Mouse (Mus musculus) splenic B cell, adult 2 months (primary cell): Measurements from ENCODE around the gene Xpo1.

Source experiments
- DNase-seq: peaks from one replicate; pipeline ENCODE4 v3.0.0-alpha.2; 2011; ENCODE audit warnings: low read depth, low spot score
- H3K27me3 ChIP-seq: 2 replicates; pipeline ENCODE4 v1.6.1; 2012; ENCODE audit warnings: mild to moderate bottlenecking, low read length, moderate library complexity, mixed read lengths; ENCODE audit not compliant: control insufficient read depth, poor library complexity, insufficient read depth, severe bottlenecking
- H3K36me3 ChIP-seq: 2 replicates; pipeline ENCODE4 v1.6.1; 2012; ENCODE audit warnings: mild to moderate bottlenecking, low read length, moderate library complexity, mixed read lengths; ENCODE audit not compliant: control insufficient read depth, poor library complexity, insufficient read depth, severe bottlenecking

The Xpo1 gene

DNA sequence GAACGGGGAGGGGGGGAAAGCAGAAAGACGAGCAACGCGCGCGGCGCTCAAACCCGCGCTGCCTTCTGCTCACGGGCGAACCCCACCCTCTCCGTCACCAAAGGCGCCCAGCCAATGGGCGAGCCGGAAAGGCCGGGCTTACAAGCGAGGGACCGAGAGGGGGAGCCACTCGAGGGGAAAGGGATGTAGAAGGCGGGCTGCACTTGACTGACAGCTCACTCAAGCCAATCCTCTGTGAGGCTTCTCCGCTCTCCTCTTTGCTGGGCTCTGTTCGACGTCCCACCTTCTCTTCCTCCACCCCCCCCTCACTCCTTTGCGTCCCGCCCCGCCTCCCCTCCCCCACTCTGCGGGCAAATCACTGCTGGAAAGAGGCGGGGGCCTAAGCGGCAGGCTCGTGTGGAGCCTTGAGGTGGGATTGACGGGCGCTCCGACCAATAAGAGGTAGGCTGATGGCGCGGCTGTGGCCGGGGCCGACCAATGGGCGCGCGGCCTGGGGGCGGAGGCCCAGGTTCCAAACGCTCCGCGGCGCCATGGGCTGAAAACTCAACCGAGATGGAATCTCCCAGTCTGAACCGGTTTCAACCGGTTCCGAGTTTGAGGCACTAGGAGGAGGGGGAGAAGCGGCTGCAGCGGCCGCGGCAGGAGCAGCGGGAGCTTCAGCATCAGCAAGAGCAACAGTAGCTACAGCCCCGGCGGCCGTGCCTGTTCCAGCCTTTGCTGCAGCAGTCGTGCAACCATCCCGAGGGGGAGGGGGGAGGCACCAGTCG is at the start of gene Xpo1:
TSS of gene Xpo1 (plus strand) at position 615 of the 767 bp plus-strand sequence.
- DNase-seq = peak; percentile 100
- H3K36me3 ChIP-seq = no peaks in the 10 kb centered on the region
- no peaks in the 10 kb centered on the region for H3K27me3 ChIP-seq

DNA sequence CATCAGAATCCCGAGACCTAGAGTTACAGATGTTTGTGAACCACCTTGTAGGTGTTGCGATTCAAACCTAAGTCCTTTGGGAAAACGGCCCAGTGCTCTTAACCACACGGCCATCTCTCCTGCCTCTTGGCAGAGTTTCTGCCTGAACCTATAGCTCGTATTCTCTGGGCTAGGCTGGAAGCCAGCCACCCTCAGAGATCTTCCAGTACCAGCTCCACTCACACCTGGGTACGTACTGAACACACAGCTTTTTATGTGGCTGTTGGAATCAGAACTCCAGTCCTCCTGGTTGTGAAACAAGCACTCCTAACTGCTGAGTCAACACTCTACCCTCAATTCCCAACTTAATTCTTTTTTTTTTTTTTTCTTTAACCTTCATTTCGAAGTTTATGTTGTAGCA is 46.1 kb upstream of the Xpo1 start:
- no peaks in the 10 kb centered on the region for H3K36me3 ChIP-seq
- no peaks in the 10 kb centered on the region for H3K27me3 ChIP-seq
- no peak for DNase-seq

DNA sequence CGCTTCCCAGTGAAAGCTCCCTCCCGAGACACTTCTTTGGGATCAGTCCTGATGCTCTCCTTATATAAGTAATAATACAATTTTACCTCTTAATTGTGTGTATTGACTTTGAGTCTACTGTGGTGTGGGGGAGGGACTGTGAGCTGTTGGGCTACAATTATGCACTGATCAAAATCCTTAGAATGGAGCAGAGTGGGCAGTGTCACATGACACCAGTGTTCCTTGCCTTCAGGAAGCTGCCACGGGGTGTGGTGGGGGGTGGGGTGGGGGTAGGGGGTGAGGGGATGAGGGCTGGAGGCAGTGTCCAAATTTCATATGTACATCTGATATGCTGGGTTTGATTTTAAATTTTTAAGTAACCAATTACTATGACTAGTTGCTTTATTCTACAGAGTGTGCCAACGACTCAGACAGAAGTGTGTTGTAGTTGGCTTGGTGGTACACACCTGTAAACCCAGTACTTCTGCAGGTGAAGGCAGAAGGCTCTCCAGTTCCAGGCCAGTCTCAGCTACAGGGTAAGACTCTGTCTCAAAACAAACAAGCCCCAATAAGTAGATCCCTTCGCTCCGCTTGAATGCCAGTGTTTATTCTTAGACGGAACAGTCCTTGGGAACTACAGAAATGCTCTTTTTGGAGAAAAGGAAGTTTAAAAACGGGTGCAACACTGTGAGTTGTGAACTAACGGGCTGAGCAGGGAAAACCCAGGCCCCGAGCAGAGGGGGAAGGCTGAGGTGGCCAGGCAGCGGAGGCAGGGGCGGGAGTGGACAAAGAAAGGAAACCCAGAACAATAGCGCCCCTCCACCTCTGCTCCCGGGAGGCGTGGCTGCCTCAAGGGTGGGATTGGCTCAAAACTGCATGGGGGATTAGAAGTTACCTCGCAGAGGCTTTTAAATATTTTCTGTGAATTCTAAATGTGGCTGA is 45.0 kb upstream of the Xpo1 start:
- no peaks in the 10 kb centered on the region for H3K36me3 ChIP-seq
- DNase-seq = no peak
- H3K27me3 ChIP-seq = no peaks in the 10 kb centered on the region

DNA sequence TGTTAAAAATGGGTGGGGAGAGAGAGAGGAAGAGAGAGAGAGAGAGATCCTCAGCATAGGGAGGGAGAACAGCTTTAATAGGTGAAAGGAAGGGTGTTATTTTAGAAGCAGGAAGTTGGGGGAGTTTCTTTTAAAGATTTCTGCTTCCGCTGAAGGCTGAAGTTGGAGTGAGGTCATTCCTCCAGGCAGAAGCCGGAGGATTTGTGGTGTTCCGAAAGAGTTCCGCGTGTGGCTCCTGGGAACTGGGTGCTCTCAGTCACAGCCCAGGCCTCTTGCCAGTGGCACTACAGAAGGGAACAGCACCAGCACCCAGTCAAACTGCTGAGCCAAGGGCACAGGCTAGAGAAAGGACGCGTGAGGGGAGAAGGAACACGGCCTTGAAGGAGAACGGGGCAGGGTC is 38.4 kb upstream of the Xpo1 start:
- no peak for DNase-seq
- no peaks in the 10 kb centered on the region; the same call in 1 of the 2 replicates for H3K27me3 ChIP-seq
- H3K36me3 ChIP-seq = no peaks in the 10 kb centered on the region

DNA sequence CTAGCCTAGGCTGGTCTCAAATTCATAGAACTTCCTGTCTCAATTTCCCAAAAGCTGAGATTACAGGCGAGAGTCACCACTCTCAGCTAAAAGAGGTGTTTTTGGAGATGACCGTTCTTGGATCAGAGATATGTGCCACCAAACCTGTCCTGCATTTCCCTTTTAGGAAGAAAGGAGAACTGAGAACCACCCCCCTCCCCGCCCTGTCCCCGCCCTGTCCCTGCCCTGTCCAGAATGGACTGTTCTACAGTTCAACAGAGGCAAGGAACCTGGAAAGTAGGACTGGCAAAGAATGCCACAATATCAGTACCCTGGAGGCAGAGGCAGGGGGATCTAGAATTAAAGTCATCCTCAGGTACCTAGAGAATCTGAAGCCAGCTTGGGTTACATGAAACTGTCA is 19.8 kb upstream of the Xpo1 start:
- Histone ChIP-seq H3K36me3 (no peaks in the 10 kb centered on the region), H3K27me3 (no peaks in the 10 kb centered on the region)
- DNase-seq = peak; percentile 10

DNA sequence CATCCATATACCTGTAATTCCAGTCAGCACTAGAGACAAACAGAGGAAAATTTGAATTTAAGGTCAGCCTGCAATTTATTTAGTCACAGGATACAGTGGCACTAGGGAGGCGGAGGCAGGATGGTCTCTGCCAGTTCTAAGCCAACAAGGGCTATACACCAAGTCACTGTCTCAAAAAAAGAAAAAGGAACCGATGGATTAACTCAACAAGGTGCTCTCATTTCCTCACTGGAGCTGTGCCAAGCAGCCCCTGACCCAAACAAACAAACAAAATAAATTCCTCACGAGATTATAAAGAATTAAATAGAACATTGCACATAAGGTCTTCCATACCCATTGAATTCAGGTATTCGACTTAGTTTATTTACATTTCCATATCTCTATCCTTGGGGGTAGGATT is 1.9 kb upstream of the Xpo1 start:
- no peak for DNase-seq
- Histone ChIP-seq H3K27me3 (no peaks in the 10 kb centered on the region), H3K36me3 (no peaks in the 10 kb centered on the region)

DNA sequence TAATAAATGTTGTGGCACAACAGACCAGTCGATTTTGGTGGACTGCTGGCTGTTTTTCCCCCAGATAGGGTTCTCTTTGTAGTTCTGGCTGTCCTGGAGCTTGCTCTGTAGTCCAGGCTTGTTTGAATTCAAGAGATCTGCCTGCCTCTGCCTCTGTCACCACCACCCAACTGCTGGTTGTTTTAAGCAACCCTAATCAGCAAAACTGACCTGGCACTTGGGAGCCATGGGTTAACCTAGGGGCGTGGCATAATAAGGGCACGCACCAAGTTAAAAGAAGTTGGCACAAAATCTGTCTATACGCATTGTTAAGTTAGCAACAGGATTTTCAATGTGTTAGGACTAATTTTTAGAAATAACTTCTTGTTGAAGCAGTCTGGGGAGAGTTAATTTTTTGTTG is 1.3 kb upstream of the Xpo1 start:
- Histone ChIP-seq H3K27me3 (no peaks in the 10 kb centered on the region), H3K36me3 (no peaks in the 10 kb centered on the region)
- peak; percentile 8 for DNase-seq

DNA sequence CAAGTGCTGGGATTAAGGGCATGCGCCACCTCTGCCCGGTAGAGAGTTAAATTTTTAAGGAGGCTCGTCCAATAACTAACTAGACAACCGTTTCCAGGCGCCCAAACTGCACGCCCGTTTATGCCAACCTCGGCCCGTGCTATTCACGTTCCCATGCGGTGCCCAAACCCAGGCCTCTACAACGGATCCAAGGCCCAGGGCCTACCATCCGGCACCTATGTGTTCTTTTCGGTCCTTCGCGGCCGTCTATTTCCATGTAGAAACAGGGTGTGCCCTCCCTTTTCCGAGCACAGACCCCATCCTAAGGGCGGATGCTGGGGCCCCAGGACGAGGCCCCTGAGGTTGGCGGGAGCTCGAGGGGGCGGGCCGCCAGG is 801 bp upstream of the Xpo1 start:
- Histone ChIP-seq H3K36me3 (no peaks in the 10 kb centered on the region), H3K27me3 (no peaks in the 10 kb centered on the region)
- DNase-seq = no peak

DNA sequence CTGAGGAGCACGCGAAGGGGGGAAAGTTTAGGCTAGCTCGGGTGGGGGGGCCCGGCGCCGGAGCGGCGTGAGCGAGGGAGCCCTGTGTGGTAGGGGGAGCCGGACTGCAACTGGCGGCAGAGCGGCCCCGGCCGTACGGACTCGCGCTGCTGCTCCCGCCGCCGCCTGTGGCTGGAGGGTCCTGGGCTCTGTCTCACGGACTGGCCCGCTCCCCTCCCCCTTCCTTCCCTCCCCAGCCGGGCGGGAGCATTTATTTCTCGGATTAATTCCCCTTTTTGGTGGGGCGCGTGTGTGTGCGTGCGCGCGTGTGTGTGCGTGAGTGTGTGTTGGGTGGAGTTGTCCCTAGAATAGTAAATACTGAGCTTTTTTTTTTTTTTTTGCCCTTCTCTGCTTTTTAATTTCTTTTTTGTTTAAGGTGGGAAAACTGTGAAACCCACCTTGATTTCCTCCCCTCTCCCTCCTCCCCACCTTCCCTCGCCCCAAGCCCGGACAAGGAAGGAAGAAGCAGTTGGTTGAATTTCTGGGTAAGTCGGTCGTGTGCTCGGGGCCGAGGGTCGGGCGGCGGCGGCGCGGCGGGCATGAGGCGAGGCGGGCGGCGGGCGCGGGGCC is 457 bp downstream of the Xpo1 start:
- DNase-seq = no peak
- no peaks in the 10 kb centered on the region for H3K36me3 ChIP-seq

DNA sequence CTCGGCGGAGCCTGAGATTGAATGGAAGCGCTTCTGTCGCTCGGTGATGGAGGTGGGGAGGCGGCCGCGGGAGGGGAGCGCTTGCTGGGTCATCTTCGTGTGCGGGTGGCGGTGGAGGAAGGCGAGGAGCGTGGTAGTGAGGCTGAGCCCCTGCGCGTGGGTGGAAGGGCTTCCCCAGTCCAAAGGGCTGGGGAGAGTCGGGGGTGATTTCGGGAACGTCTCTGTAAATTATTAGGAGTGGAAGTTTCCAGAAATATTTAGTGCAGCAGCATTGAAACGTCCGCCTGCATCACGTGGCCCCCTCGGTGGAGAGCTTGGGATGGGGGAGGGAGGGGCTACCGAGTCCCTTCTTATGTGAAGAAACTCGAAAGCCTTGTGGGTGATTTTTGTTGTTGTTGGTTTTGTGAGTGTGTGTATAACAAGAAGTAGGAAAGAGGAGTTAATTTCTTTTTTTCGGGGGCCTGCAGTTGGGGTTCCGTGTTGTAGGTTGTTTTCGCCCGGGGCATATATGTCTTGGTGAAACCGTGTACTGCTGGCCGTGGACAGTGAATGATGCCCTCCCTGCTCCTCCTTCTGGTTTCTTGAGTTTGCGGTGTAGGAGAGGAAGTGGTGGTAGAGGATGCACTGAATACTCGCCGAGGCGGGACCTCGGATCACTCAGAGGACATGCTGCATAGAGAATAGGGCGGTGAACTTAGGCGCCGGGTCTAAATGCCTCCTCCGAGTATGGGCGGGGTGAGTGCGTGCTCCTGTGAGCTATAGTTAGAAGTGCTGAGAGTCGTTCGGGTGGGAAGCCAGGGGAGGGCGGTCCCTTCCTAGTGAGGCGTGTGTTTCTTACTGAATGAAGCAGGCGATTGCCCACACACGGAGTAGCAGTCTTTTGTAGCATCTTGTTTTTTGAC is 1.2 kb downstream of the Xpo1 start:
- peak; percentile 88 for DNase-seq
- H3K27me3 ChIP-seq = no peaks in the 10 kb centered on the region
- 0 out of 2 replicates have a peak, but pooled peaks cover 1% of the 10 kb centered on the region for H3K36me3 ChIP-seq

More for the DNA sequence above, 457 bp downstream of the Xpo1 start:
- H3K27me3 ChIP-seq = no peaks in the 10 kb centered on the region

DNA sequence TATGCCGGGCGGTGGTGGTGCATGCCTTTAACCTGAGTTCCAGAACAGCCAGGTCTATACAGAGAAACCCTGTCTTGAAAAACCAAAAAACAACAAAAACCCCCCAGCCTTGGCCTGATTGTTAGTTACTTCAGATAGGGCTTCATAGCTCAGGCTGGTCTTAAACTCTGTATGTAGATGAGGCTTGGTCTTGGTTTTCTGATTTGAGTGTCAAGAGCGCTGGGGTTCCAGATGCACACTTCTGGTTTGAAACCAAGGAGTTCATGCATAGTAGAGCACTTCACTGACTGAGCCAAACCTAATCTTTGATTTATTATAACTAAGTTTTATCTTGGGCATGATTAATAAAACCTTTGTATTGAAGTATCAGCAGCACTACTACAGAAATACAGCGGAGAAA is 3.2 kb downstream of the Xpo1 start:
- Histone ChIP-seq H3K27me3 (no peaks in the 10 kb centered on the region), H3K36me3 (peaks cover 5% of the 10 kb centered on the region; the same call in 1 of the 2 replicates)
- DNase-seq = no peak

DNA sequence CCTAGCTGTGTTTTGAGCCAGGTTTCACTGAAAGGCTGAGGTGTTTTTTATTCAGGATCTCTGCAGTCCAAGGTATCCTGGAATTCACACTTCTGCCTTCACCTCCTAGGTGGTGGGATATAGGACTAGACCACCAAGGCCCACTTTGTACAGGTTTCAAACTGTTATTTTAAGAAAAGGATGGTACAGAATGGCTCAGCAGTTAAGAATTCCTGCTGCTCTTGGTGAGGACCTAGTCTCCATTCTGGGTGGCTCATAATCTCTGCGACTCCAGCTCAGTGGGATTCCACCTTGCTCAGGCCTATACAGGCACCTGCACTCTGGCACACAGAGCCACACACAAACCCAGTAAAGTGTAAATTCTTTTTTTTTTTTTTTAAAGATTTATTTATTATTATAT is 3.6 kb downstream of the Xpo1 start:
- H3K36me3 ChIP-seq = peaks cover 5% of the 10 kb centered on the region; the same call in 1 of the 2 replicates
- DNase-seq = no peak

DNA sequence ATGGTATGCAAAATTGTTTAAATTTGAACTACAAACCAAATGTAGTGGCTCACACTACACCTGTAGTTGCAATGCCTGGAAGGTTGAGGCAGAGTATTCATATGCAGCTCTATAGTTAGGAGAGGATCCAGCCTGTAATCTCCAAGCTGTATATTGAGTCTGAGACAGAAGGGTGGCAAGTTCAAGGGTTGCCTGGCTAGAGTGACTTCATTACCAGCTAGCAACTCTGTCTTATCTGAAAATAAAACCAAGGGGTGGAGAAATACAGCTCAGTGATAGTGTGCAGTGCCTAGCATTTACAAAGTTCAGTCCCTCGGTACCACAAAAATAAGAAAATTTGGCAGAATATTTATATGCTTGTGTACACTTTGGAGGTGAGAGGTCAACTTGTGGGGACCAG is 4.3 kb downstream of the Xpo1 start:
- no peak for DNase-seq
- Histone ChIP-seq H3K27me3 (no peaks in the 10 kb centered on the region), H3K36me3 (peaks cover 5% of the 10 kb centered on the region; the same call in 1 of the 2 replicates)

More for the DNA sequence above, 3.6 kb downstream of the Xpo1 start:
- H3K27me3 ChIP-seq = no peaks in the 10 kb centered on the region

DNA sequence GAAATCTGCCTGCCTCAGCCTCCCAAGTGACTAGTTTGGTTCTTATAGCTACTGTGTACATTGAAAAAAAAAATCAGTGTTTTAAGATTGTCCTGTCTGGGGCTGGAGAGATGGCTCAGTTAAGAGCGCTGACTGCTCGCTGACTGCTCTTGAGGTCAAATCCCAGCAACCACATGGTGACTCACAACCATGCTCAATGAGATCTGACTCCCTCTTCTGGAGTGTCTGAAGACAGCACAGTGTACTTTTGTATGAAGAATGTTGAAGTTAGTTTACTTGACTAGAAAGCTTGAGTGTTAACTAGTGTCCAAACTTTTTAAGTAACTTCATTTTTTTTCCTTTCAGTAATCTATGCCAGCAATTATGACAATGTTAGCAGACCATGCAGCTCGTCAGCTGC is 5.6 kb downstream of the Xpo1 start:
- Histone ChIP-seq H3K36me3 (peaks cover 7% of the 10 kb centered on the region; the same call in 1 of the 2 replicates), H3K27me3 (no peaks in the 10 kb centered on the region)
- DNase-seq = peak; percentile 54
